Mouse (Mus musculus) MEL (cell line): ENCODE data around the gene Sclt1.

ENCODE experiments used
- CTCF ChIP-seq, 3 experiments: IDR thresholded peaks in 2 of 3; conservative IDR thresholded peaks in 1 of 3; 2 replicates each; pipeline ENCODE4 v1.5.1; 2011 to 2012; ENCODE audit warnings: low read length in 3 of 3, low read depth in 2 of 3, mild to moderate bottlenecking in 2 of 3, improper control_type of control experiment in 1 of 3, inconsistent platforms in 1 of 3, mixed read lengths in 1 of 3, moderate library complexity in 1 of 3; ENCODE audit not compliant: control insufficient read depth in 1 of 3, insufficient read depth in 1 of 3, poor library complexity in 1 of 3, severe bottlenecking in 1 of 3
- EP300 ChIP-seq, 2 experiments: IDR thresholded peaks; 2 replicates each; pipeline ENCODE4 v1.6.1; 2011; ENCODE audit warnings: improper control_type of control experiment in 2 of 2, low read length in 2 of 2, low read depth in 1 of 2, mild to moderate bottlenecking in 1 of 2
- GATA1 ChIP-seq: IDR thresholded peaks from 2 replicates; pipeline ENCODE4 v1.6.1; 2011; ENCODE audit warnings: low read depth, low read length, improper control_type of control experiment
- HCFC1 ChIP-seq: IDR thresholded peaks from 2 replicates; pipeline ENCODE4 v1.6.1; 2012; ENCODE audit warnings: low read depth, mild to moderate bottlenecking, inconsistent platforms, low read length, improper control_type of control experiment, moderate library complexity
- MAX ChIP-seq: IDR thresholded peaks from 2 replicates; pipeline ENCODE4 v1.6.1; 2011; ENCODE audit warnings: low read length, improper control_type of control experiment
- MXI1 ChIP-seq: IDR thresholded peaks from 2 replicates; pipeline ENCODE4 v1.6.1; 2011; ENCODE audit warnings: mild to moderate bottlenecking, low read depth, low read length, improper control_type of control experiment
- MYB ChIP-seq: IDR thresholded peaks from 2 replicates; pipeline ENCODE4 v1.6.1; 2011; ENCODE audit warnings: mild to moderate bottlenecking, low read depth, low read length, improper control_type of control experiment
- POLR2A ChIP-seq, 2 experiments: IDR thresholded peaks; 2 replicates each; pipeline ENCODE4 v1.6.1; 2011 to 2012; ENCODE audit warnings: low read length in 2 of 2, mild to moderate bottlenecking in 2 of 2, control low read depth in 1 of 2, improper control_type of control experiment in 1 of 2, low read depth in 1 of 2, moderate library complexity in 1 of 2; ENCODE audit not compliant: control insufficient read depth in 1 of 2, insufficient read depth in 1 of 2, poor library complexity in 1 of 2
- TCF12 ChIP-seq: IDR thresholded peaks from 2 replicates; pipeline ENCODE4 v1.6.1; 2014; ENCODE audit warnings: low read depth, mild to moderate bottlenecking, inconsistent platforms, low read length, improper control_type of control experiment, moderate library complexity
- ZC3H11A ChIP-seq: IDR thresholded peaks from 2 replicates; pipeline ENCODE4 v1.6.1; 2012; ENCODE audit warnings: low read depth, mild to moderate bottlenecking, inconsistent platforms, low read length, improper control_type of control experiment
- ZMIZ1 ChIP-seq: IDR thresholded peaks from 2 replicates; pipeline ENCODE4 v1.6.1; 2012; ENCODE audit warnings: low read depth, mild to moderate bottlenecking, inconsistent platforms, low read length, improper control_type of control experiment, moderate library complexity

GRCm38 (mm10) chr3:41618036-41618435 is 124.3 kb downstream of the Sclt1 start:
- no peak for TF ChIP-seq ZMIZ1
- TF ChIP-seq CTCF (IDR thresholded peaks at IDR 0.05 in 2 of 3, conservative IDR thresholded peaks at IDR 0.05 in 1 of 3; ENCODE audit: control insufficient read depth in 1 of 3, insufficient read depth in 1 of 3, low read depth in 2 of 3, low read length in 3 of 3, poor library complexity in 1 of 3, severe bottlenecking in 1 of 3), result no peak
- TF ChIP-seq POLR2A (IDR thresholded peaks at IDR 0.05; ENCODE audit: control insufficient read depth in 1 of 2, insufficient read depth in 1 of 2, low read depth in 1 of 2, low read length in 2 of 2, poor library complexity in 1 of 2), result no peak
- no peak for TF ChIP-seq TCF12
- TF ChIP-seq MAX, result no peak
- no peak for TF ChIP-seq GATA1
- TF ChIP-seq ZC3H11A, result no peak
- no peak for TF ChIP-seq MYB
- no peak for TF ChIP-seq HCFC1
- TF ChIP-seq EP300 (IDR thresholded peaks at IDR 0.05; ENCODE audit: low read depth in 1 of 2, low read length in 2 of 2), result no peak
- no peak for TF ChIP-seq MXI1
